Mouse (Mus musculus) ovary, adult 18-20 months (tissue): ENCODE measurements at regions not wholly inside any gene's neighbourhood (a gene's known extent, or its start where the extent isn't known, plus 50 kb on each side); places are given as distances from the start of the nearest gene placed in this dataset.
A peak's percentile ranks its signal among the peaks of the same experiment; 100 is the strongest.
"Not testable (repeated sequence)": the region's sequence is repeated elsewhere in the genome, so short reads cannot be mapped to it uniquely, and the experiment has no call there.

Source experiments
- DNase-seq: peaks from one replicate; pipeline ENCODE4 v3.0.0; 2022; ENCODE audit warnings: low spot score, mixed read lengths

DNA sequence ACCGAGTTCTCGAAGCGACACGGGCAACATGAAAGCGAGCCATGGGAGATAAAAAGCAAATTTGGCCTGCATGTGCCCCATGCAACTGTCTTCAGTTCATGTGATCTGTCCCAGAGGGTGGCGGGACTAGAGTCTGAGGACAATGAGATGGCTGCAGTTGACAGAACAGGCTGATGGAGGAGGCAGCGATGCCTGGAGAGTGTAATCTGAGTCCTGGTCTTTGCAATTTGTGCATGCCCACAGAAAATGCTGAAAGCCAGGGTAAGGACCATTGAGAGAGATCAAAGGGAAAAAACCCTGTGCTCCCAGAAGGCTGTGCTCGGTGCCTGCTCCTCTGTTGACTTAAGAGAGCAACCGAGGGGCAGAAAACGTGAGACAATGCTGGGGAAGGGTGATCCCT, 624.8 kb upstream of the BB014433 start:
- DNase-seq = no peak

DNA sequence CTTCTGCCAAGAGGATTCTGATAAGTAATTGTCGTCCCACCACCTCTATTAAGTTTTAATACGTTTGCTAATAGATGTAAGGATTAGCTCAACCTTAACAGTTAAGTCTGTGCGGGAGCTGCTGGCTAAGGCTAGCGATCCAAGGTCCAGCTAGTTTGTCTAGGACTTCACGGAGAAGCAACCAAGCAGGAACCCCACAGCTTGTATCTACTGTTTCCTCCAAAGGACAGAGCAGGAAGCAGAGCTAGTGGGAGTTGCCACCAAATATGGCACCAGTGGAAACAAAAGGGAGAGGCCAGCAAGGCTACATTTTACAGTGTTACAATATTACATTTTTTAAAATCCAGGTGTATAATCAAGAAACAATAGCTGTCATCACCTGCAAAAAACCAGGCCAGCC, 624.4 kb upstream of the BB014433 start:
- no peak for DNase-seq

DNA sequence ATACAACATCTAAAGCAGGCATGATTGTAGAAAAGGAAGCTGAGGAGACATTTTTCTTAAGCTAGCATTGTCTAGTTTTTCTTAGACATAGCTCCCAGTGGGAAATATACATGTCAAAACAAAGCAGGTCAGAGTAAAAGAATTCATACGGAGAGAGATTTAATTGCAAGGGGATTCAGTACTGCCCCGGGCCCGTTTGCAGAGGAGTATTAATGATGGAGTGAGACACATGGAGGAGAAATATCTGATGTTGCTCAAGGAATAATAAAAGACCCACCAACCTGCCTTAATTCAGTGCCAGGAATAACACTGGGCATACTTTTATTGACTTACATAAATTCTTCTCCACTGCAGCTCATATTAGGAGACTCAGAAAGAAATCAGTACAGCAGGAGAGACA, 623.6 kb upstream of the BB014433 start:
- no peak for DNase-seq

DNA sequence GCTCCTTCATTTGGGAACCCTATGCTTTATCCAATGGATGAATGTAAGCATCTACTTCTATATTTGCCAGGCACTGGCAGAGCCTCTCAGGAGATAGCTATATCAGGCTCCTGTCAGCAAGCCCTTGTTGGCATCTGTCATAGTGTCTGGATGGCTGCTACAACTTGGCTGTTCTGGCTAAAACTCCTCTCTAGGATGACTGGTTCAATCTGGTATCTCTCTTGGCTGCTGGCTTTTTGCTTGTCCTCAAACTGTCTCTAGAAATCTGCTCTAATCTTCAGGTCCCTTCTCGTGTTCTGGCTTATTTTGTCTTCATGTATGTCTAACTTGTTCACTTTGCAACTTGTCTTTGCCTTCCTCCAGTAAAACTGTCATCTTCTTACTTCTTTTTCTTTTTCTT, 614.7 kb upstream of the BB014433 start:
- no peak for DNase-seq

DNA sequence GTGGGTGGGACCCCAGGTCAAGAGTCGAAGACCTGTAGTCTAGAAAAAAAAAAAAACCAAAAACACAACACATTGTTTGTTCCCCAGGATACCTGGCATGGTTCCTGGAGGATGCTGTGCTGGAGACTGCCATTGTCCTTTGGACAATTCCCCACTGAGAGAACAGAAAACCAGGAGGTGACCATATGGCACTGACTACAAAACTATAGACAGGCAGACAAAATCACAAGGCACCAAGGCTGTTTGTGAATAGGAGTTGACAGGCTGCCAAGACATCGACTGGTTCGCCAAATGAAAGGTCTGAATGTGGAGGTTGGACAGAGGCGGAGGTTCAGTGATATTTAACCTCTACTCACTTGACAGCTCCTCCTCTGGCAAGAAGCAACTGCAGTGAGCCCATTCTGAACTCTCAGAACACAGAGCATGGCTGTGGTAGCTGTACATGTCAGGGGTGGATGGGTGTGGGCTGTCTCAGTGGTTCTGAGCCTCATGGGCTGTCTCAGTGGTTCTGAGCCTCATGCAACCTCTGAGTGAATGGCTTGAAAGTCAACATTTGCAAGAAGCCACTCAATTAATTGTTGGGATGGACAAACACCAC, 589.0 kb upstream of the BB014433 start:
- DNase-seq = no peak

DNA sequence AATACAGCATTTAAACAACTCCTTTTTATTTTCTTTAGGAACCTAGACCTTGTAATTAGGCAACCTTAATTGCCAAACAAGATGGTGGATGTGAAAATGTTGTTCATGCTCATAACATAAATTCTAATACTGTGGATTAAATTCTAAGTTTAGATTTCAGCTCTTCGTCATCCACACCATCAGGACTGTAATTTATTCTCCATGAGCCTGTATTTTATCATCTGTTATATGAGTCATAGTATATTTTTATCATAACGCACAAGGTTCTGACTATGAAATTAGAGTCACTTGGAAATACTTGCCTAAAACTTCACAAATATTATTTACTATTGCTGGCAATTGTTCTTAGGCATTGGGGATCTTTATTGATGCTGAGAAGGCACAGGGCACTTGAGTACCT, 582.7 kb upstream of the BB014433 start:
- no peak for DNase-seq

DNA sequence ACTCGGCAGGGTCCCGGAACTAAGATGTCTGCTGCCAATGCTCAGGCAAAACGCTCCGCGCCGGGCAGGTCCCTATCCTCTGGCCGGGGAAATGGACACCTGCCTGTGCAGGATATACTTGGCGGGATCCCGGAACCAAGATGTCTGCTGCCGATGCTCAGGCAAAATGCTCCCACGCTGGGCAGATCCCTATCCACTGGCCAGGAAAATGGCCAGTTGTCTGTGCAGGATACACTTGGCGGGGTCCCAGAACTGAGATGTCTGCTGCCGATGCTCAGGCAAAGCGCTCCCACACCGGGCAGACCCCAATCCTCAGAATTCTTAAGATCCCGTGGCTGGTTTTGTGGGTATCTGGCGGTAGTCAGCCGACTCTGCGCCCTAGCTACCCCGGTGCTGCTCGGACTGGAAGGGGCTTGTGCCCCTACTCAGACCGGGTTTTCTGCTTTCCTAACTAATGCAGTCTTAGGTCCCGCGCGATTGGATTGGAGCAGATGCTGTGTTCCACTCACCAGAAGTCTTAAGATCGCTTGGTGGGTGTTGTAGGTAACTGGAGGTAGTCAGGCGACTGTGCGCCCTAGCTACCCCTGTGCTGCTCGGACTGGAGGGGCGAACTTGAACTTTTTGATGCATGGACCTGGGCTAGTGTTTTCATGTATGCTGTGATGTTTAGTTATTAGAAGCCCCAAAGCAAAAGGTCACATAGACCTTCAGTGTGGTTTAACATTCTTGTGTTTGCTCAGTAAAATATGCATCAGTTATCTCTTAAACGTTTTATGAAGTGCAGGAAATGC, 577.9 kb upstream of the BB014433 start:
- not testable (repeated sequence) for DNase-seq

DNA sequence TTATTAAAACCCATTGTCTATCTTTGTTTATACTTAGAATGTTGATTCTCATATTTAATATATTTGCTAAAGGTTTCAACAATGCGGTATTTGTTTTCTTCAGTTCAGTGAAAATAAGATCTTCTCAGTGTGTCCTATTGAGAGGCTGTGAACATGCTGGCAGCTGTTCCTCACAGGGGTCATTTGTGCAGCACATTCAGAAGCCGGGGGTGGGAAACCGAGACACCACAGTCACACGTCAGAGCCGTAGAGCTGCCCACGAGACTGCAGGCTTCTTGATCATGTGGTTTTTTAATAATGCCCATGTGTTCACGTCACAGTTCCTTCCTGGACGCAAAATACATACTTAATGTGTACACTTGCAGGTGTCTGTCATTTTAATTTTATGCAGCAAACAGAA, 564.3 kb upstream of the BB014433 start:
- no peak for DNase-seq

DNA sequence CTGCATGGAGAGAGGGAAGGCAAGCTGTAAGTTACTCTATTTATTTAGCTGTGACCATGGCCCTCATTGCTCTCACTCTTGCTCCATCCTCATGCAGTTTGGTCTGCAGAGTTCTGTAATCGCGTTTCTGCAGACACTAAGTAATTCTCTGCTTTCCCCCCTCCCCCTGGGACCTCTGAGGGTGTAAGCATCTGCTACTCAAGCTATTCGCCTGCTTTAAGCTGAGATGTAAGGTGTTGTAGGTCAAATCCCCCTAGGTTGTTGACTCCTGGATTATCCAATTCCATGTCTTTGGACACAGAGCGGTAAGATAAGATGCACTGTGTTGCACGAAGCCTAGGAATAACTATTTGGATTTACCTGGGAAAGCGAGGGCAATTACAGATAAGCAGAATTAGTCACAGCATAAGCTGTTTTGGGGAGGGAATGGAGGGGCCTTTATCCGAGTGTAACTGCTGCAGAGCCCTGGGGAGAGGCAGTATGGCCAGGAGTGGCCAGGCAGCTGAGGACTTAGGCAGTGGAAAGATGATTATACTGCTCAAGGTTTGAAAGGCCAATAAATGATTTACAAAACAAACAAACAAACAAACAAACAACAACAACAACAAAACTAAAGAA, 561.8 kb upstream of the BB014433 start:
- no peak for DNase-seq

DNA sequence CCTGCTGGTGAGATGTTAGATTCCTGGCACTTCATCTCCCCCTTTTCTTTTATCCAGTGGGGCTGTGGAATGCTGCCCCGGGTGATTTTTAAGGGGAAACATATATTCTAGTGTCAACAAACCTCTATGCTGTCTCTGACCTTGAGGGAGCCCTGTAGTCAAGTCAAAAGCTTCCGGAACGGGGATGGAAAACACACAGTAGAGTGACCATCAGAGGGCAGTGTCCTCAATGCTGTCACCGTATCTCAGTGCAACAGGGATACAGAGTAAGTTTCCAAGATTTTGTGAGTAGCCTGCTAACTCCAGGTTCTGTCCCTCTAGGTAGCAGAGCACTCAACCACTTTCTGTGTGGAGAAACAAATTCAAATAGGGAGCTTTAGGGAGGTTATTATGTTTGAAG, 555.7 kb upstream of the BB014433 start:
- DNase-seq = no peak

DNA sequence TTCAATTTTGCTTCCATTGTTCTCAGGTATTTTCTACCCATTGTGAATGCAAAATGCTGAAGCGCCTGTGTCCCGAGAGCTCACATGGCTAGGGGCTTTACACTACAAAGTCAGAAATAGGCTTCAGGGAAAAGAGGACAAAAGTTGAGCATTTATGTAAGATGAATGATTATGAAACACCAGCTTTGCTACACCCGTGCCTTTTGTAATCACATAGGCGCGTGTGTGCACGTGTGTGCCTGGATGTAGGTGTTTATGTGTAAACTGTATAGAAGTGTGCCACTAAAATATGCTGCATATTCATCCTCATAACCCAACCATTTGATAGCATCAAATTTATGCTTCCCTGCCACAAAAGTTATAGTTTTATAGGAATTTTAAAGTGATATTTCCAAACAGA, 547.2 kb upstream of the BB014433 start:
- no peak for DNase-seq

DNA sequence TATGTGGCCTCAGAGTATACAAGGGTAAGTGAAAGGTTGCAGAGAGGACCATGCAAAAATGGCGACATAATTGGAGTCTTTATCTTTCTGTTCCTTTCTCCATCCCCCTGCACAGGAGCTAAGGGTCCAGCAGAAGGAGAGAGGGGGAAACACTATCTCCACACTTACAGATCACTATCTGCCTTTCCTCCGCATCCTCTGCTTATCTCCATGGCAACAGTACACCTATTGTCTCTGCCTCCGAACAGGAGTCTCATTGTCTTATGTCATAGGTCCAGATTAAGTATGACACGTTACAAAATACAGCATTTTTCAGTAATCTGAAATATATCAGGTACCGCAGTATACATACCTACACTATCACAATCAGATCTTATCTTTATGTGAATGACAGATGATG, 537.9 kb upstream of the BB014433 start:
- no peak for DNase-seq

DNA sequence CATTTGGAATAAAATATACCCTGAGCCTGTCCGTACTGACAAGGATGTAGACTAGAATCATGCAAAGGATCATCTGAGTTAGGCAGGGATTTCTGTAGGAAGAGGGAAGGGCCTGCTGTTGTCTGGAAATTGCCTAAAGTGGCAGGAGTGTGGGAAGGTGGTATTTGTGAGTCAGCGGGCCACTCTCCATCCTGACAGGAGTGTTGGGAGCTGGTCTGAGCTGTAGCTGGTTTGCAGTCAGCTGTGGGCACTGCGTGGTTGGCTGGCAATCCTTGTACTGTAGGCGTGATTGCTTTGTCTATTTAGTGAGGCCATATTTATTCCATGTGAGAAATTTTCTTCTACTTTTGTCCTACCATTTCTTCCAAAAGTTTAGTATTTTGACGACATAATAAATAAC, 524.2 kb upstream of the BB014433 start:
- DNase-seq = no peak

DNA sequence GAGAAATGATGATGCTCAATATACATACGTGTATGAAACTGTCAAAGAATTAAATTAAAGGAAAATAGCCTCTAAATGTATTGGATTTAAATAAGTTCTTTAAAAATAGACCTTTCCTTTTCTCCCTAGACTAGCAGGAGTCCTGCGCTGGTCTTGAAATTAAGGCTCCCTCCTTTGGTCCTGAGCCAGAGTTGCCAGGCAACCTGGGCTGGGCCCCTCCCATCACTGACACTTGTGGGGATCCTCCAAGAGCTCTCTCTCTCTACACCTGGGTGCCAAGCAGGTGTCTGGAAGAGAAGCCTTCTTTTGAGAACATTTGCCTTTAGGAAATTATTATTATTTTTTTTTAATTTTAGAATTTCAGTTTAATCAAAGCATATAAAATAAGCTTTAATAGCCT, 521.9 kb upstream of the BB014433 start:
- no peak for DNase-seq

DNA sequence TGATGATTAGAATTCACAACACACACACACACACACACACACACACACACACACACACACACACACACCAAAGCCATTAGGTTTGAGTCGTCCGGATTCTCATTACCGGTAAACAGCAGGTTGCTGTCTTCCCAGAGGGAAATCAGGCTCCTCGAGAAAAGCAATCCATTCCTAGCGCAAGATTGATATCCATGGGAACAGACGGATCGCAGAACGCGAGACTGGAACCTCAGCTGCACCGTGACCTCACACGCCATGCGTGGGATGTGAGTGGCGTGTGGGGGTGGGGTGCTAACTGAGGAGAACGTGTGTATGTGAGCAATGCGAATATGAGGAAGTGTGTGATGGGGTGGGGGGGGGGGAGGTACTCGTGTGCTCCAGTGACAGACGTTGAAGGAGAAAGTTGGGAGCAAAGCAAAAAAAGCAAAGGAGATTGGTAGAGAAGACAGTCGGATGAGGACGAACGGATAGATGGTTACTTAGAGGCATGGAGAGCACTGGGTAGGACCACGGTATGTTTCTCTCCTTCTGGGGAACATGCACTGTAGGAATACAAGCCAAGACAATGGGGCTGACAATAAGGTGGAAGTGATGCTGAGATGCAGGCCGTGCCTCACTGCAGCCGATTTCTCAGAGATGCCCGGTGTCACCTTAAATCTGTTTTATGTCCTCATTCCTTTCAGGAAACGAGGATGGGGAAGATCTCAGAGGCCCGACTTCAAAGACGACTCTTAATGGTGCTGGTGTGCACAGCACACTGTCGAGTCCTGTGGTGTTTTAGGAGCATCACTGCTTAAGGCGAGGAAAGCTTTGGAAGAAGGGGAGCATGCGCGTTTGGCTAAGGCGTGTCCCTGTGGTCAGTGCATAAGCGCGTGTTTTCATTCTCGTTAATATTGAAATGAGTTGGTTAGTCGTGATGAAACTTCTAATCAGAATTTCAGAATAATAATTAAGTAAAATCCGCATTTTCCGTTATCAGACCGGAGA, 516.7 kb upstream of the BB014433 start:
- no peak for DNase-seq

DNA sequence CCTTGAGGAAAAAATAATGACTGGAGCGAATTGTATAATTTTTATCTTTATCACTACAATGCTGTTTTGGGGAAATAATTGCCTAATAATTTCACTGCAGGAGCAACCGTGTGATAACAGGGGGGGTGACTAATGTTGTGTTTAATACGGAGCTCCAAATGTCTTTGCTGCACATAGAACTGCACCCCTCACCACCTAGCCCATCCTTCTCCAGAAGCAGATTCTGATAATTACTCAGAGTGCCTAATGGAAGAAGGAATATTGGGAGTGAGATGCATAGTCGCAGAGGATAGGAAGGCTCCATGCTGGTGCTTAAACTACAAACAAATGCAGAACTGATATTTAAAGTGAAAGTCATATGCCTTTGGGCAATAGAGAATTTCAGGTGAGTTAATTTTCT, 486.1 kb upstream of the BB014433 start:
- no peak for DNase-seq

DNA sequence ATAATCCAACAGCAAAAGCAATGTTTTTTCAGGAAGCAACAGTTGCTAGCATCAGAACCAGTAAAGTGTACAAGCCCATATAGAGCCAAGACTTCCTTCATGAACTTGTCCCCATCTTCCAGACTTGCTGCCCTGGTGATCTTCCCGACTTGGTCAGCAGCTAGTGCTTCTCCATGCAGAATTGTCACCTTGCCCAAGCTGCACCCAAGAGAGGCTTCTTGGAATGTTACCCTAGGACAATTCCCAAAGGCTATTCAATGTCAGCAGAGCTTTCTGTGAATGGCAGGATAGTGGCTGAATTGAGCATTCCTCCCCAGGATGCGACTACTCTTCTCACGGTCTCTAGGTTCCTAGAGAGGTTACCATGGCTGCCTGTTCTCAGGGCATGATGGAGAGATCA, 479.6 kb upstream of the BB014433 start:
- no peak for DNase-seq

DNA sequence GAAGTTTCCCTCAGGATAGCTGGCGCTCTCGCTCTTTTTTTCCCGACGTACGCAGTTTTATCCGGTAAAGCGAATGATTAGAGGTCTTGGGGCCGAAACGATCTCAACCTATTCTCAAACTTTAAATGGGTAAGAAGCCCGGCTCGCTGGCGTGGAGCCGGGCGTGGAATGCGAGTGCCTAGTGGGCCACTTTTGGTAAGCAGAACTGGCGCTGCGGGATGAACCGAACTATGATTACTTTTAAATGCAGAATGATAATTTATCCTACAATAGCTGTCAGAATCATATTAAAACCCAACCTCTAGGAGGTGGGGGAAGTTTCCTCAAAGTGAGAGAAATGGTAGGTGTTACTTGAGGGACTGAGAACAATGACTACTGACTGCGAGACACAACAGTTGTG, 474.0 kb upstream of the BB014433 start:
- peak; percentile 28 for DNase-seq

DNA sequence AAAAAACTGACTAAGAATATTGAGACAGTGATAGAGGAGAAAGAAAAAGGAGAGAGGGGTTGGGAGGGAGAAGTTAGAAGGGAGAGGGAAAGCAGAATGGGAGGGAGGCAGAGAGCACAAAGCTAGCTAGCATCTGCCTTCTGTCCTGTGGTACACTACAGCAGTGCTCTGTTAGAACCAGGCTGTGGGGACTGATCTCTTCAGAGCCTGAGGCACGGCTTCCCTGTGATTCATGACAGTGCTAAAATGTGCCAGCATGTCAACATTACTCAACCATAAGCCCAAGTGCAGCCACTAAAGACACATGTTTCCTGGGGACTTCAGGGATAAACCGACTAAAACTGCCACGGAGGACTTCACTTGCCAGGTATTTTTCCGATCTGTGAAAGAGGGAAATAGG, 455.1 kb upstream of the BB014433 start:
- DNase-seq = no peak

DNA sequence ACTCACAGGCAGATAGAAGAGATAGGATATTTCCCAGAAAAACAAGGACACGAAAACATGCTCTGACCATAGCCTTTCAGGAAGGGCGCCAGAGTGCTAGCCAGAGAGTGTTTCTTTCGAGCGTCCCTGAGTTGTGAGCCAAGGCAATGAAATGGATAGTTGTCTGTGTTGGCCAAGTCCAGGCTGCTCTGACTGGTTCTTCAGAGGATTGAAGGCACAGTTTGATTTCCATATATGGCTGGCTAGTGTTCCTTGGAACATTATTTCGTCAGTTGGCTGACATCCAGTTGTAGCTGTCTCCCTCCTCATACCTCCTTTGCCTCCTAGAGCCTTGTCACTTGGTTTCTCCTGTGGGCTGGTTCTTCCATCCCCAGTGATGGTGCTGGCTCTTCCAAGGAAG, 451.7 kb upstream of the BB014433 start:
- peak; percentile 51 for DNase-seq

DNA sequence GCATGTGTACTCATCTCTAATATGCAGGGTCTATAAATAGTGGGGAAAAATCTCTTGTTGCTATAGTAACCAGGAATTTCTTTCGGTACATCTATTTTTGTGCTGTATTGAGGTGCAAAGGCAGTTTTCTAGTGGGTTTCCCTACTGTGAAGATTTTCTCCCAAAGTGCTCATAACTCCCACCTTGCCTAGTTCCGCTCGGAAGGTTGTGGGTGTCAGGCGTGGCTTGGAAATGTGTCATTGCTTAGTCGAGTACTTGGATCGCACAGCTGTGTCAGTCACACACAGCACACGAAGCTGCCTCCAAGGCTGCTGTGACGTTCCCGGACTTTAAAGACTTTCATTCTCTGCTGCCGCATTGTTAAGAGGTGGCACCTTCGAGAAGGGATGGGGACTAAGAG, 450.4 kb upstream of the BB014433 start:
- no peak for DNase-seq

DNA sequence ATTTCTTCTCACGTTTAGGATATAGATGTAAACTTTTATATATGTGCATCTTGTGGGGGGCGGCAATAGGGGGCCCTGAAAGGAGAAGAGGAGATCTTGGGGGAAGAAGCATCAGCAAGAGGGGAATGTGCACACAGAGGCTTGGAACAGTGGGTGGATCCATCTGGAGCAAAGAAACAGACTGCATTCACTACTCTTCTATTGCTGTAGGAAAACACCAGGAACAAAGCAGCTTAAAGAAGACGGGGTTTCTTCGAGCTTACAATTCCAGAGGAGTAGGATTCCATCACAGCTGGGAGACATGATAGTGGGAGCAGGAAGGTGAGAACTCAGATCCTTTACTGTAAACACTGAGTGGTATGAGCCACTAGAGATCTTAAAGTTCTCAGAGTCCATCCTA, 444.9 kb upstream of the BB014433 start:
- no peak for DNase-seq
